Mouse (Mus musculus): ENCODE data around the gene Tpgs1. TPM values are rescaled to one million over a fixed set of nuclear protein-coding genes. Genes with fewer than 3 reads are reported as not detected.

Tpgs1 gene
- polyA plus RNA-seq, 1 experiment from 2014 or later, result 105 TPM

DNA sequence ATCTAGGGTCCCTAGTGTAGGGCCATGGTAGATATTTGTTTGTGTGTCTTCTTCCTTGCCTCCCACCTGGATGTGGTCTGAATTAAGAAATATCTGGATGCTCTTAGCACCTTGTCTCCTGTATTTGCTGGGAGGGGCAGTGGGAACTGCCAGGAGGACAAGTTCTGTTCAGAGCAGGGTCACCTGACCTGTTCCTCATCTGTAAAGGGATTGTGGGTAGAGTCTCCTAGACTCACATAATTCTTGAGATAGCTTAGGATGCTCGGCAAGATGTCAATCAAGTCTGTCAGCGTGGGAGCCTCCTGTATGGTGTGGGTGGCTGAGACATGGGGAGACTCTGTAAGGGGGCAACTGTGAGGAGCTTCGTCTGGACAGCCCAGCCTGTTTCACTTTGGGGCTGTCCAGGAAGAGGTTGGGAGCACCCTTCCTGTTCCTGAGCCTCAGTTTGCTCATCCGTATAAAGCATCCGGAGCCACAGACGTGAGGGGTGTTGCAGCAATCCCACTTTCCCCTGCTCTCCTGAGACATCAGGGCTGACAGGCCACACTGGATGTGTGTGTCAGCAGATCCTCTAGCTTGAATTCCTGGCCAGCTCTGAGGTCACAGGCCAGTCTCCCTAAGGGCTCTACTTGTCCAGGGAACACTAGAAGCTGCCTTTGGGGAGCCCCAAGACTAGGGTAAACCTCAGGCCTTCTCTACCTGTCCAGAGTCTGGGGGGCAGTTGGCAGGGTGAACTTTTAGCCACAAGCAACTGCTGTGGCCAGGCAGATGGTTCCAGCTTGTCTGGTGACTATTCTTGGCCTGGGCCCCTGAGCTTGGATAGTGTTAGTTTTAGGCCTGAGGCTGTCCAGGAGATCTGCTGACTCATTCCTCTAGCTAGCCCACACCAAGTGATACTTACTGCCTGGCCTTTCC lies 14.8 kb downstream of the Tpgs1 start:
- H3K9me3 ChIP-seq (replicated peaks; ENCODE audit: control insufficient read depth, low read length), result no peaks in the 10 kb centered on the region
- H3K27me3 ChIP-seq (replicated peaks; ENCODE audit: control insufficient read depth, insufficient read depth, low read length), result no peaks in the 10 kb centered on the region
- H3K4me3 ChIP-seq (ENCODE audit: low read depth, low read length), result 0 out of 2 replicates have a peak overlapping the region, but pooled peaks have one; percentile 77
- H3K36me3 ChIP-seq (ENCODE audit: control insufficient read depth, insufficient read depth, low read length), result peaks cover 49% of the 10 kb centered on the region
- 89% methylated on average over 6 of the region's 6 CpGs for WGBS
- H3K27ac ChIP-seq (ENCODE audit: low read depth, low read length), result no peak overlapping the region
- no peak for ATAC-seq
- H3K4me1 ChIP-seq (ENCODE audit: control insufficient read depth, insufficient read depth, low read length), result peaks cover 10% of the 10 kb centered on the region
- peak overlapping the region; percentile 82; the same call in 1 of the 2 replicates for H3K9ac ChIP-seq (ENCODE audit: low read length)
- DNase-seq (ENCODE audit: low spot score), result no peak
- H3K4me2 ChIP-seq (ENCODE audit: low read length), result peak overlapping the region; percentile 90

- no peak overlapping the region for H3K9ac ChIP-seq (ENCODE audit: low read length)
- H3K27me3 ChIP-seq (replicated peaks; ENCODE audit: control insufficient read depth, insufficient read depth, low read length), result no peaks in the 10 kb centered on the region
- no peaks in the 10 kb centered on the region for H3K9me3 ChIP-seq (replicated peaks; ENCODE audit: control insufficient read depth, low read length)
- peaks cover 56% of the 10 kb centered on the region for H3K36me3 ChIP-seq (ENCODE audit: control insufficient read depth, insufficient read depth, low read length)
- H3K4me2 ChIP-seq (ENCODE audit: low read length), result no peak overlapping the region
- ATAC-seq, result no peak
- no peak overlapping the region for H3K27ac ChIP-seq (ENCODE audit: low read depth, low read length)
- H3K4me1 ChIP-seq (ENCODE audit: control insufficient read depth, insufficient read depth, low read length), result peaks cover 10% of the 10 kb centered on the region
- DNase-seq (ENCODE audit: low spot score), result no peak
- no peak overlapping the region for H3K4me3 ChIP-seq (ENCODE audit: low read depth, low read length)
- WGBS, result 94% methylated on average over 25 of the region's 25 CpGs
These were observed 15.8 kb downstream of the Tpgs1 start for GRCm38 (mm10) chr10:79684770-79685600.

- no peaks in the 10 kb centered on the region for H3K9me3 ChIP-seq (replicated peaks; ENCODE audit: control insufficient read depth, low read length)
- H3K4me2 ChIP-seq (ENCODE audit: low read length), result no peak overlapping the region
- ATAC-seq, result no peak
- peaks cover 10% of the 10 kb centered on the region for H3K4me1 ChIP-seq (ENCODE audit: control insufficient read depth, insufficient read depth, low read length)
- no peak overlapping the region for H3K9ac ChIP-seq (ENCODE audit: low read length)
- 91% methylated on average over 2 of the region's 2 CpGs for WGBS
- no peak overlapping the region for H3K4me3 ChIP-seq (ENCODE audit: low read depth, low read length)
- peaks cover 56% of the 10 kb centered on the region for H3K36me3 ChIP-seq (ENCODE audit: control insufficient read depth, insufficient read depth, low read length)
- no peak overlapping the region for H3K27ac ChIP-seq (ENCODE audit: low read depth, low read length)
- no peak for DNase-seq (ENCODE audit: low spot score)
- H3K27me3 ChIP-seq (replicated peaks; ENCODE audit: control insufficient read depth, insufficient read depth, low read length), result no peaks in the 10 kb centered on the region
These were observed 17.1 kb downstream of the Tpgs1 start for GRCm38 (mm10) chr10:79686219-79686618.

DNA sequence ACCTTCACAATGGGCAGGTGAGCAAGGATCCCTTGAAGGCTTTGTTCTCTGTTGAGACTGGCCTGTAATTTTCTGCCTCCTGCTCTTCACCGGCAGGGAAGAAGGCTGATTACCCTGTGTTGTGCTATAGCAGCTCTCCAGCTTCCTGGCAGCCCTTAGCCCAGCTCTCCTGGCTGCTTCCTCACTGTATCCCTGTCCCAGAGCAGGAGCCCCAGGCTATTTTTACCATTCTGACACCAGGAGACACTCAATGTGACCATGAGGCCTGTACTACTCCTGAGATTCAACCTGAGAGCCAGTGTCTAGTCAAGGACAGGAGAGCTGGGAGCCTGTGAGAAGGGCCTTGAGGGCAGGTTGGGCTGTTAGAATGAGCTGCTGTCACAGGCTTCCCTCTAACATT lies 17.5 kb downstream of the Tpgs1 start:
- peaks cover 56% of the 10 kb centered on the region for H3K36me3 ChIP-seq (ENCODE audit: control insufficient read depth, insufficient read depth, low read length)

DNA sequence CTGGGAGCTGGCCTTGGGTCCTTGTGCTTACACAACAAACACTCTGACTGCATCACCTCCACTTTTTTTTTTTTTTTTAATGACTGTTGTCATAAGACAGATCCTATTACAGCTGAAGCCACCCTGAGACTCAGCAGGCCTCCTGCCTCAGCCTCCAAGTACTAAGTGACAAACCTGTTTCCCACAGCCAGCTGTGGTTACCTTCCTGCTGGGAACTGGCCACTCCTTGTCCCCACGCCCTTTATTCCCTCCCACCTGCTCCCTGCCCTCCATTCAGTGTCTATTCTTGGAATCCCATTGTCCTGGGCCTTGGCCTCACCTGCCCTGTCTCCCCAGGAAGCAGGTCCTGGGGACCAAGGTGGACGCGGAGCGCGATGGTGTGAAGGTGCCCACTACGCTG lies 18.3 kb downstream of the Tpgs1 start:
- WGBS, result 94% methylated on average over 6 of the region's 6 CpGs
- ATAC-seq, result no peak
- Histone ChIP-seq H3K27me3 (replicated peaks; ENCODE audit: control insufficient read depth, insufficient read depth, low read length) (no peaks in the 10 kb centered on the region), H3K27ac (ENCODE audit: low read depth, low read length) (no peak overlapping the region), H3K9ac (ENCODE audit: low read length) (no peak overlapping the region), H3K4me3 (ENCODE audit: low read depth, low read length) (no peak overlapping the region), H3K4me1 (ENCODE audit: control insufficient read depth, insufficient read depth, low read length) (peaks cover 10% of the 10 kb centered on the region), H3K36me3 (ENCODE audit: control insufficient read depth, insufficient read depth, low read length) (peaks cover 56% of the 10 kb centered on the region), H3K9me3 (replicated peaks; ENCODE audit: control insufficient read depth, low read length) (no peaks in the 10 kb centered on the region), H3K4me2 (ENCODE audit: low read length) (no peak overlapping the region)
- DNase-seq (ENCODE audit: low spot score), result no peak

More for the DNA sequence above, 17.5 kb downstream of the Tpgs1 start:
- WGBS, result 100% methylated on average over 1 of the region's 1 CpGs
- H3K27ac ChIP-seq (ENCODE audit: low read depth, low read length), result no peak overlapping the region
- no peak overlapping the region for H3K4me2 ChIP-seq (ENCODE audit: low read length)
- DNase-seq (ENCODE audit: low spot score) (no peak), ATAC-seq (no peak)
- no peak overlapping the region for H3K9ac ChIP-seq (ENCODE audit: low read length)
- no peaks in the 10 kb centered on the region for H3K27me3 ChIP-seq (replicated peaks; ENCODE audit: control insufficient read depth, insufficient read depth, low read length)
- H3K4me1 ChIP-seq (ENCODE audit: control insufficient read depth, insufficient read depth, low read length), result peaks cover 10% of the 10 kb centered on the region
- no peak overlapping the region for H3K4me3 ChIP-seq (ENCODE audit: low read depth, low read length)
- H3K9me3 ChIP-seq (replicated peaks; ENCODE audit: control insufficient read depth, low read length), result no peaks in the 10 kb centered on the region

GRCm38 (mm10) chr10:79688720-79689119 lies 19.6 kb downstream of the Tpgs1 start, which contains the start of gene Gzmm:
Gzmm (plus strand) TSS chr10:79689020.
- 83% methylated on average over 4 of the region's 4 CpGs for WGBS
- Histone ChIP-seq H3K4me1 (ENCODE audit: control insufficient read depth, insufficient read depth, low read length) (peaks cover under 1% of the 10 kb centered on the region), H3K4me2 (ENCODE audit: low read length) (no peak within 1 kb of the TSS), H3K9me3 (replicated peaks; ENCODE audit: control insufficient read depth, low read length) (no peaks in the 10 kb centered on the region), H3K27me3 (replicated peaks; ENCODE audit: control insufficient read depth, insufficient read depth, low read length) (no peaks in the 10 kb centered on the region), H3K27ac (ENCODE audit: low read depth, low read length) (no peak within 1 kb of the TSS), H3K9ac (ENCODE audit: low read length) (no peak within 1 kb of the TSS), H3K36me3 (ENCODE audit: control insufficient read depth, insufficient read depth, low read length) (peaks cover 56% of the 10 kb centered on the region), H3K4me3 (ENCODE audit: low read depth, low read length) (no peak within 1 kb of the TSS)
- no peak for ATAC-seq
- DNase-seq (ENCODE audit: low spot score), result no peak

DNA sequence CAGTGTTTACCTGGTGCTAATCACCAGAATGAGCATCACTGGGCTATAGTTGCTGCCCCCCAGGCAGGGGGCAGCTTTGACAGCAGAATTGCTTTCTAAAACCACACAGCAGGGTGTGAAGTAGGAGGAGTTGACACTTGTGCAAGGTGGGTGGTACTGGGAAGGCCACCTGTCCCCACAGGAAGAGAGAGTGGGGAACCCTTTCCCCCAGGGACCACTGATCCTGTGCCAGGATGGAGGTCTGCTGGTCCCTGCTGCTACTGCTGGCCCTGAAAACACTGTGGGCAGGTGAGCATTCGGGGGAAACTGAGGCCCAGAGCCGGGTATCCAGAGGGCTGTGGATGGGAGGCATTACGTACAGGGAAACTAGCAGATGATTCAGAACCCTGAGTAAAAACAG lies 20.0 kb downstream of the Tpgs1 start:
- Histone ChIP-seq H3K36me3 (ENCODE audit: control insufficient read depth, insufficient read depth, low read length) (peaks cover 55% of the 10 kb centered on the region), H3K27me3 (replicated peaks; ENCODE audit: control insufficient read depth, insufficient read depth, low read length) (no peaks in the 10 kb centered on the region), H3K4me2 (ENCODE audit: low read length) (no peak overlapping the region), H3K27ac (ENCODE audit: low read depth, low read length) (no peak overlapping the region), H3K4me3 (ENCODE audit: low read depth, low read length) (no peak overlapping the region), H3K9me3 (replicated peaks; ENCODE audit: control insufficient read depth, low read length) (no peaks in the 10 kb centered on the region), H3K9ac (ENCODE audit: low read length) (no peak overlapping the region), H3K4me1 (ENCODE audit: control insufficient read depth, insufficient read depth, low read length) (no peaks in the 10 kb centered on the region)
- no peak for ATAC-seq
- DNase-seq (ENCODE audit: low spot score), result no peak
- WGBS, result 100% methylated on average over 3 of the region's 3 CpGs

DNA sequence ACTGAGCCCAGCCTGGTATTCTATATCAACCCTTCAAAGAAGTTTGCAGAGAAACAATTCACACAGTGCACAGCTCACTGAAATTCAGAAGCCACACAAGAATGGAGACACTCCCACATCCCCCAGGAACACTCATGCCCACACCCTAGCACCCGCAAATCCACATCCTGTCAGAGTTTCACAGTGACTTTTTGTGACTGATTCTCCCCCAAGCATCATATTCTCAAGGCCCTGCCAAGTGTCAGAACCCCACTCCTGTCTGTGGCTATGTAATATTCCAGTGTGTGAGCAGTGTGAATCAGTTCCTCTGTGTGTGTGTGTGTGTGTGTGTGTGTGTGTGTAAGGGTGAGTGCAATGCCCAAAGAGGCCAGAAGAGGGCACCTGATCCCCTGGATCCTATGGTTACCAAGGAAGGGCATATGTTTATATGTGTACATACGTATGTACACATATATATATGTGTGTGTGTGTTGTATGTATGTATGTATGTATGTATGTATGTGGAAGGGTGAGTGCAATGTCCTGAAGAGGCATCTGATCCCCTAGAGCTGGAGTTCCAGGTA lies 22.9 kb downstream of the Tpgs1 start:
- no peak overlapping the region for H3K9ac ChIP-seq (ENCODE audit: low read length)
- H3K27ac ChIP-seq (ENCODE audit: low read depth, low read length), result no peak overlapping the region
- no peaks in the 10 kb centered on the region for H3K9me3 ChIP-seq (replicated peaks; ENCODE audit: control insufficient read depth, low read length)
- DNase-seq (ENCODE audit: low spot score) (no peak), ATAC-seq (no peak)
- H3K27me3 ChIP-seq (replicated peaks; ENCODE audit: control insufficient read depth, insufficient read depth, low read length), result no peaks in the 10 kb centered on the region
- H3K4me1 ChIP-seq (ENCODE audit: control insufficient read depth, insufficient read depth, low read length), result no peaks in the 10 kb centered on the region
- H3K4me3 ChIP-seq (ENCODE audit: low read depth, low read length), result no peak overlapping the region
- H3K36me3 ChIP-seq (ENCODE audit: control insufficient read depth, insufficient read depth, low read length), result peaks cover 26% of the 10 kb centered on the region
- H3K4me2 ChIP-seq (ENCODE audit: low read length), result no peak overlapping the region
- 95% methylated on average over 2 of the region's 2 CpGs for WGBS

Data from forebrain, embryonic 14.5 days (tissue).